ENCODE assay signal across 29 mouse cellular contexts in the genomic region with DNA sequence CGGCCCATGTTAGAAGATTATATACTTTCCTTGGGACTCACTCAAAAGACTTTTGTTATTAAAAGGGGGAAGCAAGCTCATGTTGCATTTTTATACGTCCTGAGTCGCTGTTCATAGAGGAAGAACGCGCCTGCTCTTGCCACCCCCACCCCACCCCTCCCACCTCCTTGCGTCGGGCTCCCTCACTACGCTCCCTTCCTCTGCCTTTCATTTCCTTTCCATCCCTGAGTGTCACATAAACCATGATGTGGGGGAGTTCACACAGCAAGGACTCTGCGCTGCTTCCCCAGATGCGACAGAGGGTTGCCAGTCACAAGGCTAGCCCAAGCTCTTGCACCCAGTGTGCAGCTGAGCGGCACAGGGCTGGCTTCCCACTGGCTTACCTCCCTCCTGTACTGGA.
DNase-seq lines count a peak whose midpoint lies in the region; ATAC-seq lines count a peak whose summit lies in the region.
"Had no signal": no experiment of that assay in that cellular context is flagged by ENCODE, and none has a peak within 500 bp of the region (broad histone marks: within the 10 kb centered on the region; RNA-seq: fewer than 3 reads in every experiment).

No protein-coding gene starts in this region.

- DNase-seq in forebrain, embryonic 10.5 days (ENCODE audit: extremely low spot score, low spot score), result no peak
- no peak for DNase-seq in kidney, postnatal 10 days
- DNase-seq in right cerebral cortex, adult 18-20 months, result no peak
- no peak for DNase-seq in cerebellum, adult 9-11 months
- DNase-seq: adrenal gland, postnatal 10 days; cerebellum, adult 11 months; cerebellum, adult 9-10 months; gastrocnemius, adult 2 months; gastrocnemius, postnatal 36 days; heart, adult 2 months; kidney, postnatal 25 days; lung, embryonic 14.5 days; lung, postnatal 14 days; right cerebral cortex, postnatal 4 days had no signal

- H3K27me3 ChIP-seq in forebrain, embryonic 10.5 days (ENCODE audit: poor library complexity, severe bottlenecking), result peaks cover 8% of the 10 kb centered on the region; the same call in 1 of the 2 replicates
- no peaks in the 10 kb centered on the region for H3K27me3 ChIP-seq in forebrain, embryonic 16.5 days (replicated peaks; ENCODE audit: control insufficient read depth, insufficient read depth, low read length)
- H3K27me3 ChIP-seq in kidney, embryonic 14.5 days (ENCODE audit: control insufficient read depth, insufficient read depth, low read length), result no peaks in the 10 kb centered on the region
- no peaks in the 10 kb centered on the region for H3K27me3 ChIP-seq in limb, embryonic 13.5 days
- H3K27me3 ChIP-seq: forebrain, embryonic 13.5 days; heart, embryonic 15.5 days; hindbrain, embryonic 12.5 days; intestine, embryonic 15.5 days; liver, embryonic 15.5 days had no signal

- no peaks in the 10 kb centered on the region for H3K9me3 ChIP-seq in forebrain, embryonic 10.5 days
- H3K9me3 ChIP-seq in forebrain, embryonic 16.5 days (ENCODE audit: control insufficient read depth, low read length), result no peaks in the 10 kb centered on the region
- H3K9me3 ChIP-seq in kidney, embryonic 14.5 days (ENCODE audit: control insufficient read depth, low read length), result no peaks in the 10 kb centered on the region
- no peaks in the 10 kb centered on the region for H3K9me3 ChIP-seq in limb, embryonic 13.5 days
- H3K9me3 ChIP-seq: embryonic facial prominence, embryonic 15.5 days; forebrain, embryonic 13.5 days; heart, embryonic 15.5 days; hindbrain, embryonic 12.5 days; intestine, embryonic 15.5 days; liver, embryonic 15.5 days had no signal

- H3K4me2 ChIP-seq in forebrain, embryonic 16.5 days (ENCODE audit: low read length), result no peak overlapping the region
- H3K4me2 ChIP-seq in kidney, embryonic 14.5 days (replicated peaks; ENCODE audit: low read depth, low read length), result no peak overlapping the region
- no peak overlapping the region; the same call in 1 of the 2 replicates for H3K4me2 ChIP-seq in limb, embryonic 13.5 days (replicated peaks)
- H3K4me2 ChIP-seq: embryonic facial prominence, embryonic 15.5 days; forebrain, embryonic 13.5 days; heart, embryonic 15.5 days; hindbrain, embryonic 12.5 days; intestine, embryonic 15.5 days; liver, embryonic 15.5 days; lung, embryonic 14.5 days; midbrain, embryonic 11.5 days had no signal

- no peak for ATAC-seq in forebrain, embryonic 16.5 days
- peak; percentile 24; the same call in 1 of the 2 replicates for ATAC-seq in kidney, embryonic 14.5 days (ENCODE audit: low FRiP score, low TSS enrichment)
- ATAC-seq in common myeloid progenitor, adult 5-6 weeks (replicated peaks; ENCODE audit: low read depth, poor library complexity, severe bottlenecking), result peak; percentile 53
- ATAC-seq in limb, embryonic 13.5 days (ENCODE audit: low FRiP score, low read depth), result peak; percentile 74
- ATAC-seq: forebrain, embryonic 13.5 days; hindbrain, postnatal 0 days; intestine, embryonic 15.5 days; midbrain, embryonic 16.5 days had no signal

- no peak overlapping the region for H3K4me3 ChIP-seq in forebrain, embryonic 10.5 days
- H3K4me3 ChIP-seq in forebrain, embryonic 16.5 days (replicated peaks; ENCODE audit: low read length), result no peak overlapping the region
- no peak overlapping the region for H3K4me3 ChIP-seq in kidney, embryonic 14.5 days (ENCODE audit: low read length)
- H3K4me3 ChIP-seq in limb, embryonic 13.5 days, result no peak overlapping the region
- H3K4me3 ChIP-seq: embryonic facial prominence, embryonic 15.5 days; forebrain, embryonic 13.5 days; gastrocnemius, adult 2 months; heart, adult 2 months; heart, embryonic 15.5 days; hindbrain, embryonic 12.5 days; intestine, embryonic 15.5 days; layer of hippocampus, adult 2 months; left cerebral cortex, adult 2 months; liver, embryonic 15.5 days had no signal

- no peaks in the 10 kb centered on the region for H3K36me3 ChIP-seq in forebrain, embryonic 10.5 days (replicated peaks)
- no peaks in the 10 kb centered on the region for H3K36me3 ChIP-seq in forebrain, embryonic 16.5 days (ENCODE audit: control insufficient read depth, insufficient read depth)
- no peaks in the 10 kb centered on the region for H3K36me3 ChIP-seq in kidney, embryonic 14.5 days (ENCODE audit: control insufficient read depth, insufficient read depth, low read length)
- H3K36me3 ChIP-seq in limb, embryonic 13.5 days, result no peaks in the 10 kb centered on the region
- H3K36me3 ChIP-seq: embryonic facial prominence, embryonic 15.5 days; heart, embryonic 15.5 days; hindbrain, embryonic 12.5 days; intestine, embryonic 15.5 days; liver, embryonic 15.5 days had no signal

- 87% methylated on average over 11 of the region's 11 CpGs for WGBS in forebrain, embryonic 10.5 days
- 82% methylated on average over 11 of the region's 11 CpGs for WGBS in forebrain, embryonic 16.5 days
- WGBS in kidney, embryonic 14.5 days, result 21% methylated on average over 11 of the region's 11 CpGs
- WGBS in limb, embryonic 13.5 days, result 27% methylated on average over 11 of the region's 11 CpGs

- H3K27ac ChIP-seq in forebrain, embryonic 10.5 days, result 0 out of 2 replicates have a peak overlapping the region, but pooled peaks have one; percentile 25
- H3K27ac ChIP-seq in forebrain, embryonic 16.5 days (ENCODE audit: low read length), result no peak overlapping the region
- no peak overlapping the region for H3K27ac ChIP-seq in kidney, embryonic 14.5 days (ENCODE audit: low read depth, low read length)
- peak overlapping the region; percentile 67; the same call in 1 of the 2 replicates for H3K27ac ChIP-seq in limb, embryonic 13.5 days
- H3K27ac ChIP-seq: embryonic facial prominence, embryonic 15.5 days; forebrain, embryonic 13.5 days; gastrocnemius, adult 2 months; heart, adult 2 months; heart, embryonic 15.5 days; hindbrain, embryonic 12.5 days; hindbrain, postnatal 0 days; intestine, embryonic 15.5 days; layer of hippocampus, adult 2 months; left cerebral cortex, adult 2 months; liver, embryonic 15.5 days had no signal

- H3K9ac ChIP-seq in forebrain, embryonic 16.5 days (replicated peaks; ENCODE audit: low read depth, low read length), result no peak overlapping the region
- no peak overlapping the region for H3K9ac ChIP-seq in kidney, embryonic 14.5 days (ENCODE audit: low read depth, low read length)
- 0 out of 2 replicates have a peak overlapping the region, but pooled peaks have one; percentile 13 for H3K9ac ChIP-seq in limb, embryonic 13.5 days
- H3K9ac ChIP-seq: embryonic facial prominence, embryonic 15.5 days; forebrain, embryonic 13.5 days; heart, embryonic 15.5 days; hindbrain, embryonic 12.5 days; intestine, embryonic 15.5 days; liver, embryonic 15.5 days; lung, embryonic 14.5 days had no signal

- peaks cover 36% of the 10 kb centered on the region for H3K4me1 ChIP-seq in forebrain, embryonic 10.5 days
- H3K4me1 ChIP-seq in forebrain, embryonic 16.5 days (replicated peaks; ENCODE audit: control insufficient read depth, insufficient read depth, low read length), result no peaks in the 10 kb centered on the region
- H3K4me1 ChIP-seq in kidney, embryonic 14.5 days (ENCODE audit: control insufficient read depth, insufficient read depth, low read length), result peaks cover 25% of the 10 kb centered on the region
- peaks cover 66% of the 10 kb centered on the region for H3K4me1 ChIP-seq in limb, embryonic 13.5 days
- H3K4me1 ChIP-seq: forebrain, embryonic 13.5 days; liver, embryonic 15.5 days had no signal

Comparison
In these comparisons a context has a peak if more than half of its experiments do, and no peak if none do; other contexts are left out.
1. H3K27ac ChIP-seq: peak in forebrain, embryonic 10.5 days (single experiment) and limb, embryonic 13.5 days (single experiment); none in forebrain, embryonic 16.5 days (single experiment) and kidney, embryonic 14.5 days (single experiment).